Mouse (Mus musculus) right cerebral cortex, postnatal 14 days (tissue): ENCODE data around the gene Frzb.

Source experiments
- DNase-seq: peaks from one replicate; pipeline ENCODE4 v3.0.0; 2022

Frzb gene

GRCm38 (mm10) chr2:80421990-80422389, 25.4 kb downstream of the Frzb start:
- DNase-seq: no peak

DNA sequence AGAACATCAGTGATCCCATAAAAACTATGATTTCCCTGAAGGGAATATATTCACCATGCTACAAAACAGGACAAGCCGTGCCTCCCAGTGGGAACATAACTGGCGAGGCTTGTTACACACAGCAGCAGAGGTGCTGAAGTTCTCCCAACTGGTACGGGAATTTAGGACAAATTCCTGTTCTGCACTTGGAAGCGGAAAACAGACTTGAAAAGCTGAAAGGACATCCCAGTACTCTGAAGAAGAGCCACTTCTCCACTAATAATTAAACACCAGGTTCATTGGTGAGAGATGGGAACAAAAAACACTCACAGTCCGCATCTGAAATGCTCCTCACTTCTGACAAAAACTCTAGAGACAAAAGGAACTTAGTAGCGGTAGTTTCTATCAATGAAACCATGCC, 31.1 kb downstream of the Frzb start:
- DNase-seq: no peak

DNA sequence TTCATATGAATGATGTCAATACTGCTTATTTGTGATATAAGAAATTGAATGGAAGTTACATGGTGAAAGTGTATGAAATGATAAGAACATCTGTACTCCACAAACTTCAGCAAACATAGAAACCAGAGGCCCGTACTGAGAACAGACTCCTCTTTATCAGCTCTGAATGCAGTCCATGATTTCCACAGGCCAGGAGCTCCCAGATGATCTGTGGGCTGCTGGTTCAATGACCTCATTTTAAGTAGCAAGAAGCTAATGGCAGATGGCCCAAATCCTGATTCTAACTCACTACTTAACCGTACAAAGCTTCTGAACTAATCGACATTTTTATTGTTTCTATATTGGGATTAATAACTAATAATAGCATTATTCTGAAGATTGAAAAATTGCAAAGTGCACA, 33.0 kb downstream of the Frzb start:
- DNase-seq: no peak

GRCm38 (mm10) chr2:80413124-80413523, 34.3 kb downstream of the Frzb start:
- DNase-seq: no peak

GRCm38 (mm10) chr2:80409893-80410574, 37.4 kb downstream of the Frzb start:
- no peak for DNase-seq

DNA sequence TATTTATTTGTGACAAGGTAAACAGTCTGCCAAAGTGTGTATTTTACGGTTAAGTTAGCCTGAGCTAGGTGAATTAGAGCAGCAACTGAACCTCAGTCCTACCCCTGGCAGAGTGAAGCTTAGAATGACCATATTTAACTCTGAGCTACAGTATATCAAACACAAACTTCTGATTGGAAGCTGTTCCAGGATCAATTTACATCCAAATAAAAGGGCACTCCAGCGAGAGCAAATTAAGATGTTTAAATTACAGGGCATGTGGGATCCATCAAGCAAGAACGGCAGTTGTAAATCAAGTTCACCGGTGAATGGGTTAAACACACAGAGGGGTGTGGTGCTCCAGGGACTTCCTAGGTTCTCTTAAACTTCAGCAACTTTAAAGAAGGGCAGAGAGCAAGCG, 42.7 kb downstream of the Frzb start:
- DNase-seq: no peak

DNA sequence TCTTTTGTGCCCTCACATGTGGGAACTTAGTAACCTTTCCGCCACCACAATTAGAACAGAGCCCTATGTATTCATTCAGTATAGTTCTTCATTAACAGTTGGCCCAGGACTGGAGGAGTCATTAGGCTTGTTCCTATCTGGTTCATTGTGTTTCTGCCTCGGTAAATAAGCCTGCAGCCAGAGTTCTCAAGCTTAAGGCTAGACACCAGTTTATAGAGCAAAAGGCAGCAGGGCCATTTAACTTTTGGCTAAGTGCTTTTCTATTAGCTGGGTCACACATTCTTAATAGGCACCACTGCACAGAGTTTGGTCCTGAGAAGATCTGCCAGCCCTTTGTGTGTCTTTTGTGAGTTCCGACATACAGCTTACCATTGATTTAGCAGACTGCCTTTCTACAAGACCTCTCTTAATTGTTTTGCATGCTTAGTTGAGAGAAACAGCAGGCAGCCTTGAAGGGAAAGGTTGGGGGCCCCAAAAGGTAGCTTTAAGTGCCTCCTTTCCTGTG, 48.8 kb downstream of the Frzb start:
- DNase-seq: no peak

GRCm38 (mm10) chr2:80396864-80397263, 50.6 kb downstream of the Frzb start:
- DNase-seq: no peak

DNA sequence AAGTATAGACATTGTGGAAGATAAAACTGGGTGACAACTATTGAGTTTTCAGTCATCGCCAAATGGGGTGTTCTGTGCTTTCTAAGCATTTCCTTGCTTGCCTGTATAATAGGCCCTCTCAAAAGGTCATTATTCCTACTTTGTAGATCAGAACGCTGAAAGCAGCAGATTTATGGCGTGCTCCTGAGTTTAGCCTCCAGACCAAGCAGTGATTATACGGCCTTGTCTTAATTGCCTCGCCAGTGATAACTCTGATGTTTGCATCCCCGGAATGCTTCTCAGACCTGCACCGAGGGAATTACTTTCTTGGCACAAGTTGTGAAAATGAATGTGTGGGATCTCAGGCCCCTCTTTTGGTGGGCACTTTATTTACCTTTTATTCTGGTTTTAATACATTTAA, 51.4 kb downstream of the Frzb start:
- DNase-seq: no peak

GRCm38 (mm10) chr2:80388341-80388740, 59.1 kb downstream of the Frzb start:
- DNase-seq: no peak

GRCm38 (mm10) chr2:80387668-80388067, 59.8 kb downstream of the Frzb start:
- no peak for DNase-seq

- DNase-seq: no peak
These were observed 61.2 kb downstream of the Frzb start for GRCm38 (mm10) chr2:80386255-80386654.

DNA sequence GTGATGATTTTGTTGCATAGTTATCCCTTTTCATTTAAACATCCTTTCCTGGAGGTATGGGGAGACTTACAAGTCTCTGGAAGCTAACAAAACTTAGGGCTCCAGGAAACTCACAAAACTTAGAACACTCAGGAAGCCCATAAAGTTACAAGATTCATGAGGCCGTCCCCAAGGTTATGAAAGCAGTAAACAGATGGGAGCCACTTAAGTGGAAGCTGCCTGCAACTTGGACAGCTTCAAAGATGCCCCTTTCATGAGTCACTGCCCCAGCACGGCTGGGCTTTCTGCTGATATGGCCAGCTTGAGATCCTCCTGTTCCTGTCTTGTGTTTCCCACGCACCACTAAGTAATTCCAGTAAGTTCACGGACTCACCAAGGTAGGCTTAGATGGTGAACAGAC, 63.0 kb downstream of the Frzb start:
- no peak for DNase-seq

- DNase-seq: no peak
These were observed 67.6 kb downstream of the Frzb start for GRCm38 (mm10) chr2:80379848-80380247.

- no peak for DNase-seq
These were observed 72.5 kb downstream of the Frzb start for GRCm38 (mm10) chr2:80374892-80375291.

DNA sequence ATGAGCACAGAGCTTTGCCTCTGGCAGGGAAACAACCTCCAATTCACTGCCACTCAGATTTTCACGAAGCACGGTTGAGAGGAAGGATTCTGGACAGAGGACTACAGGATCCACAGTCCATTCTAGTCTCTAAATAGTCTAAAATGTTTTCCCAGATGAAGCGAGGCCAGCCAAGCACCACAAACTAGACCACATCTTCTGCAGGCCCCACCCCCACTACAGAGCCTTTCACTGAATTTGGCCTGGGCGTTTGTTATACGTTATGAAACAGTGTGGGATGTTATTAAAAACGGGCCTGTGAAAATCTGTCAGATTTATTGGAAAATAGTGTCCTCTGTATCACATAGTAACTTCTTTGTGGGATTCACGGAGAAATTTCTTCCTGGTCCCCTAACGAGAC, 76.0 kb downstream of the Frzb start:
- no peak for DNase-seq
